In genomic region chr12:100187013-100187755, GRCm38 (mm10) we compare ENCODE assay signal across 8 mouse cellular contexts. TPM values are rescaled to one million over a fixed set of nuclear protein-coding genes. Genes with fewer than 3 reads are reported as not detected.
DNase-seq lines count a peak whose midpoint lies in the region; ATAC-seq and TF ChIP-seq lines count a peak whose summit lies in the region.

No protein-coding gene starts in this region.

- H3K27ac ChIP-seq in heart, embryonic 11.5 days (ENCODE audit: low read depth, low read length), result peak overlapping the region; percentile 98
- peak overlapping the region; percentile 100 for H3K27ac ChIP-seq in kidney, embryonic 16.5 days (ENCODE audit: low read length)
- peak overlapping the region; percentile 93 for H3K27ac ChIP-seq in liver, embryonic 11.5 days (ENCODE audit: low read depth, low read length)
- H3K27ac ChIP-seq in stomach, embryonic 14.5 days (ENCODE audit: low read length), result peak overlapping the region; percentile 99

- ATAC-seq in heart, embryonic 11.5 days (replicated peaks; ENCODE audit: insufficient number of reproducible peaks, low FRiP score, low TSS enrichment), result peak; percentile 99
- ATAC-seq in kidney, embryonic 16.5 days (ENCODE audit: low FRiP score, low TSS enrichment), result peak; percentile 99
- peak; percentile 99 for ATAC-seq in liver, embryonic 11.5 days (replicated peaks; ENCODE audit: low FRiP score)
- ATAC-seq in stomach, embryonic 14.5 days (ENCODE audit: insufficient number of reproducible peaks, insufficient read depth, low FRiP score, low read depth), result peak; percentile 100

- peak overlapping the region; percentile 94 for H3K4me2 ChIP-seq in heart, embryonic 11.5 days
- H3K4me2 ChIP-seq in kidney, embryonic 16.5 days (replicated peaks; ENCODE audit: low read depth, low read length), result peak overlapping the region; percentile 79
- peak overlapping the region; percentile 91 for H3K4me2 ChIP-seq in liver, embryonic 11.5 days
- peak overlapping the region; percentile 76 for H3K4me2 ChIP-seq in stomach, embryonic 14.5 days (replicated peaks; ENCODE audit: low read depth, low read length)

- peak overlapping the region; percentile 46 for H3ac ChIP-seq in C2C12 (ENCODE audit: control insufficient read depth, insufficient read length, low read depth)

- TF ChIP-seq CTCF in C2C12 (IDR thresholded peaks at IDR 0.05; ENCODE audit: control insufficient read depth, insufficient read depth, insufficient read length), result no peak
- TF ChIP-seq CTCF in brain, embryonic 14.5 days (IDR thresholded peaks at IDR 0.05; ENCODE audit: borderline replicate concordance, extremely low read depth, insufficient read depth, insufficient read length), result no peak

- peak overlapping the region; percentile 71 for H3K4me3 ChIP-seq in C2C12 (ENCODE audit: insufficient read depth, poor library complexity, severe bottlenecking)
- H3K4me3 ChIP-seq in erythroblast, embryonic 14.5 days (replicated peaks), result peak overlapping the region; percentile 90
- H3K4me3 ChIP-seq in heart, embryonic 11.5 days (ENCODE audit: low read depth, low read length), result peak overlapping the region; percentile 78
- peak overlapping the region; percentile 72 for H3K4me3 ChIP-seq in kidney, embryonic 16.5 days (ENCODE audit: low read length)
- H3K4me3 ChIP-seq in liver, embryonic 11.5 days (ENCODE audit: low read depth, low read length), result peak overlapping the region; percentile 68
- peak overlapping the region; percentile 57 for H3K4me3 ChIP-seq in stomach, embryonic 14.5 days (ENCODE audit: low read depth, low read length)

- H3K79me3 ChIP-seq in C2C12 (ENCODE audit: low read depth), result no peaks in the 10 kb centered on the region

- no peaks in the 10 kb centered on the region for H3K79me2 ChIP-seq in C2C12 (ENCODE audit: control insufficient read depth, insufficient read depth)

- H3K9me3 ChIP-seq in erythroblast, embryonic 14.5 days (ENCODE audit: control insufficient read depth, low read length), result peaks cover 5% of the 10 kb centered on the region
- H3K9me3 ChIP-seq in heart, embryonic 11.5 days (replicated peaks; ENCODE audit: control insufficient read depth, low read length), result no peaks in the 10 kb centered on the region
- no peaks in the 10 kb centered on the region for H3K9me3 ChIP-seq in kidney, embryonic 16.5 days (ENCODE audit: low read length)
- peaks cover 4% of the 10 kb centered on the region; the same call in 1 of the 2 replicates for H3K9me3 ChIP-seq in liver, embryonic 11.5 days (ENCODE audit: control insufficient read depth, low read length)
- H3K9me3 ChIP-seq in stomach, embryonic 14.5 days (ENCODE audit: control insufficient read depth, low read depth, low read length), result no peaks in the 10 kb centered on the region

- H3K4me1 ChIP-seq in erythroblast, embryonic 14.5 days (ENCODE audit: control insufficient read depth), result peaks cover 34% of the 10 kb centered on the region
- H3K4me1 ChIP-seq in heart, embryonic 11.5 days (ENCODE audit: control insufficient read depth, insufficient read depth, low read length), result peaks cover 3% of the 10 kb centered on the region; the same call in 1 of the 2 replicates
- H3K4me1 ChIP-seq in kidney, embryonic 16.5 days (ENCODE audit: insufficient read depth, low read length), result peaks cover 13% of the 10 kb centered on the region
- H3K4me1 ChIP-seq in liver, embryonic 11.5 days (replicated peaks; ENCODE audit: control insufficient read depth, insufficient read depth, low read length), result peaks cover 9% of the 10 kb centered on the region
- H3K4me1 ChIP-seq in stomach, embryonic 14.5 days (ENCODE audit: control insufficient read depth, insufficient read depth, low read length), result 0 out of 2 replicates have a peak, but pooled peaks cover 3% of the 10 kb centered on the region

- DNase-seq in brain, embryonic 14.5 days (ENCODE audit: low read depth), result peak; percentile 100
- DNase-seq in liver, embryonic 11.5 days (ENCODE audit: low spot score), result peak; percentile 98
- DNase-seq in naive thymus-derived CD4-positive, alpha-beta T cell, adult 2 months (ENCODE audit: low read depth), result peak; percentile 97

- H3K36me3 ChIP-seq in C2C12 (ENCODE audit: control insufficient read depth, insufficient read depth), result no peaks in the 10 kb centered on the region
- no peaks in the 10 kb centered on the region for H3K36me3 ChIP-seq in erythroblast, embryonic 14.5 days (ENCODE audit: control insufficient read depth)
- no peaks in the 10 kb centered on the region for H3K36me3 ChIP-seq in heart, embryonic 11.5 days (ENCODE audit: control insufficient read depth, insufficient read depth, low read length)
- H3K36me3 ChIP-seq in kidney, embryonic 16.5 days (ENCODE audit: insufficient read depth, low read length), result no peaks in the 10 kb centered on the region
- no peaks in the 10 kb centered on the region for H3K36me3 ChIP-seq in liver, embryonic 11.5 days (ENCODE audit: control insufficient read depth, insufficient read depth, low read length)
- H3K36me3 ChIP-seq in stomach, embryonic 14.5 days (ENCODE audit: control insufficient read depth, insufficient read depth, low read length), result no peaks in the 10 kb centered on the region

- no peaks in the 10 kb centered on the region for H3K27me3 ChIP-seq in C2C12 (ENCODE audit: control insufficient read depth, insufficient read depth, insufficient read length)
- no peaks in the 10 kb centered on the region; the same call in 1 of the 2 replicates for H3K27me3 ChIP-seq in erythroblast, embryonic 14.5 days (ENCODE audit: control insufficient read depth)
- no peaks in the 10 kb centered on the region for H3K27me3 ChIP-seq in heart, embryonic 11.5 days (ENCODE audit: control insufficient read depth, insufficient read depth, low read length)
- H3K27me3 ChIP-seq in kidney, embryonic 16.5 days (ENCODE audit: insufficient read depth, low read length), result no peaks in the 10 kb centered on the region
- H3K27me3 ChIP-seq in liver, embryonic 11.5 days (replicated peaks; ENCODE audit: control insufficient read depth, insufficient read depth, low read length), result no peaks in the 10 kb centered on the region
- no peaks in the 10 kb centered on the region for H3K27me3 ChIP-seq in stomach, embryonic 14.5 days (ENCODE audit: control insufficient read depth, insufficient read depth, low read length)

- under 1% methylated on average over 52 of the region's 52 CpGs for WGBS in heart, embryonic 11.5 days (ENCODE audit: insufficient replicate concordance)
- under 1% methylated on average over 52 of the region's 52 CpGs for WGBS in kidney, embryonic 16.5 days
- WGBS in liver, embryonic 11.5 days, result under 1% methylated on average over 52 of the region's 52 CpGs
- under 1% methylated on average over 52 of the region's 52 CpGs for WGBS in stomach, embryonic 14.5 days

- H3K9ac ChIP-seq in heart, embryonic 11.5 days (ENCODE audit: low read depth, low read length), result peak overlapping the region; percentile 90
- H3K9ac ChIP-seq in kidney, embryonic 16.5 days (replicated peaks; ENCODE audit: low read length), result peak overlapping the region; percentile 96
- H3K9ac ChIP-seq in liver, embryonic 11.5 days (ENCODE audit: low read depth, low read length), result peak overlapping the region; percentile 79
- peak overlapping the region; percentile 77 for H3K9ac ChIP-seq in stomach, embryonic 14.5 days (replicated peaks; ENCODE audit: low read depth, low read length)

- peak; percentile 68; the same call in 1 of the 2 replicates for TF ChIP-seq POLR2A in brain, embryonic 14.5 days (IDR thresholded peaks at IDR 0.05; ENCODE audit: borderline replicate concordance, extremely low read depth, insufficient read depth, insufficient read length, poor library complexity, severe bottlenecking)

TF ChIP-seq in C2C12, 6 proteins besides CTCF, POLR2A, EP300 and RAD21:
- no peak for TF ChIP-seq USF1 (IDR thresholded peaks at IDR 0.05; ENCODE audit: low read depth)
- TF ChIP-seq FOSL1 (IDR thresholded peaks at IDR 0.05; ENCODE audit: insufficient read depth, low read length, poor library complexity, severe bottlenecking), result no peak
- TF ChIP-seq MYOD1 (IDR thresholded peaks at IDR 0.05; ENCODE audit: control insufficient read depth, insufficient read length, low read depth), result no peak
- TF ChIP-seq MAX (IDR thresholded peaks at IDR 0.05), result peak; percentile 86
- no peak for TF ChIP-seq CEBPB (IDR thresholded peaks at IDR 0.05; ENCODE audit: low read depth)
- TF ChIP-seq MYOG (IDR thresholded peaks at IDR 0.05; ENCODE audit: control insufficient read depth, extremely low read depth, insufficient read length), result no peak

RNA-seq across cellular contexts. Expression of gene Calm1, which starts 12.1 kb away (rescaled TPM):
- polyA plus RNA-seq in C2C12 (2012; fragmentation: generic; extraction: Trizol), result 397 TPM
- 545 and 624 TPM in 2 replicates for polyA plus RNA-seq in brain, embryonic 14.5 days (2012; rRNA removed)
- 39.8 and 55.7 TPM in 2 replicates for polyA plus RNA-seq in erythroblast, embryonic 14.5 days (2012)
- 797 and 913 TPM in 2 replicates for polyA plus RNA-seq in heart, embryonic 11.5 days (2014; fragmentation: Nextera tagmentation; extraction: Ambion mirVana)
- polyA plus RNA-seq in kidney, embryonic 16.5 days (2015; fragmentation: Nextera tagmentation; extraction: Ambion mirVana), result 1,160 and 1,207 TPM in 2 replicates
- polyA plus RNA-seq in liver, embryonic 11.5 days (2014; fragmentation: Nextera tagmentation; extraction: Ambion mirVana), result 957 and 975 TPM in 2 replicates
- polyA plus RNA-seq in stomach, embryonic 14.5 days (2014; fragmentation: Nextera tagmentation; extraction: Ambion mirVana), result 1,664 and 1,668 TPM in 2 replicates

RNA-seq across cellular contexts. Expression of gene Nrde2, which starts 27.7 kb away (rescaled TPM):
- 10.2 TPM for polyA plus RNA-seq in C2C12 (2012; fragmentation: generic; extraction: Trizol)
- 16.1 and 16.3 TPM in 2 replicates for polyA plus RNA-seq in brain, embryonic 14.5 days (2012; rRNA removed)
- 0.22 and 0.30 TPM in 2 replicates for polyA plus RNA-seq in erythroblast, embryonic 14.5 days (2012)
- 6.2 and 10.1 TPM in 2 replicates for polyA plus RNA-seq in heart, embryonic 11.5 days (2014; fragmentation: Nextera tagmentation; extraction: Ambion mirVana)
- 18.2 and 19.1 TPM in 2 replicates for polyA plus RNA-seq in kidney, embryonic 16.5 days (2015; fragmentation: Nextera tagmentation; extraction: Ambion mirVana)
- polyA plus RNA-seq in liver, embryonic 11.5 days (2014; fragmentation: Nextera tagmentation; extraction: Ambion mirVana), result 14.0 and 14.3 TPM in 2 replicates
- 13.1 and 13.3 TPM in 2 replicates for polyA plus RNA-seq in stomach, embryonic 14.5 days (2014; fragmentation: Nextera tagmentation; extraction: Ambion mirVana)

Comparison
In these comparisons a context has a peak if more than half of its experiments do, and no peak if none do; other contexts are left out.
1. Peak in every context shown above with its lines: DNase-seq, ATAC-seq, H3K4me3 ChIP-seq and H3K27ac ChIP-seq.